Mouse (Mus musculus) liver, embryonic 12.5 days (tissue): Measurements from ENCODE around the gene Iqcf1. TPM values are rescaled to one million over a fixed set of nuclear protein-coding genes. Genes with fewer than 3 reads are reported as not detected.
"Not testable (repeated sequence)": the region's sequence is repeated elsewhere in the genome, so short reads cannot be mapped to it uniquely, and the experiment has no call there.

Experiments used
- ATAC-seq: fragments of 200-750 bp; cut with Nextera tagmentation; 2 replicates; pipeline ENCODE4 v1.8.0; 2017; ENCODE audit warnings: moderate number of reproducible peaks, mild to moderate bottlenecking, moderate library complexity
- H3K27ac ChIP-seq: fragments of 300-500 bp; sonication (generic); 2 replicates; pipeline ENCODE4 v1.5.1; 2016; ENCODE audit warnings: mild to moderate bottlenecking
- H3K27me3 ChIP-seq: fragments of 300-500 bp; sonication (generic); replicated peaks from 2 replicates; pipeline ENCODE4 v1.6.1; 2016; ENCODE audit warnings: mild to moderate bottlenecking, moderate library complexity
- H3K36me3 ChIP-seq: fragments of 300-500 bp; sonication (generic); 2 replicates; pipeline ENCODE4 v1.6.1; 2016; ENCODE audit warnings: mild to moderate bottlenecking, moderate library complexity
- H3K4me1 ChIP-seq: fragments of 300-500 bp; sonication (generic); 2 replicates; pipeline ENCODE4 v1.6.1; 2016
- H3K4me2 ChIP-seq: fragments of 300-500 bp; sonication (generic); 2 replicates; pipeline ENCODE4 v1.6.1; 2016; ENCODE audit warnings: mild to moderate bottlenecking, moderate library complexity
- H3K4me3 ChIP-seq: fragments of 300-500 bp; sonication (generic); 2 replicates; pipeline ENCODE4 v1.5.1; 2016; ENCODE audit warnings: mild to moderate bottlenecking, moderate library complexity
- H3K9ac ChIP-seq: fragments of 300-500 bp; sonication (generic); 2 replicates; pipeline ENCODE4 v1.6.1; 2016; ENCODE audit warnings: mild to moderate bottlenecking, moderate library complexity
- H3K9me3 ChIP-seq: fragments of 300-500 bp; sonication (generic); replicated peaks from 2 replicates; pipeline ENCODE4 v1.6.1; 2016; ENCODE audit warnings: mild to moderate bottlenecking, moderate library complexity
- WGBS: fragments of 180-500 bp; shearing (Covaris S2); methylation state at CpG from one replicate; pipeline ENCODE4 v1.1.7; 2016; ENCODE audit not compliant: insufficient replicate concordance; 5-methylcytosine and 5-hydroxymethylcytosine counted together
- polyA plus RNA-seq: library from polyadenylated mRNA; unstranded; fragments of >200 nt; fragmentation: Nextera tagmentation; extraction: Ambion mirVana; gene quantifications from 2 replicates; pipeline ENCODE4 v1.2.1, GENCODE M21; 2016

Gene Iqcf1
- polyA plus RNA-seq, 1 experiment from 2014 or later: not detected

- peaks cover 45% of the 10 kb centered on the region for H3K4me1 ChIP-seq
Observed at GRCm38 (mm10) chr9:106476002-106476923, 23.5 kb upstream of the Iqcf1 start.

GRCm38 (mm10) chr9:106476924-106477484 lies 22.8 kb upstream of the Iqcf1 start, which contains the start of gene Parp3:
Parp3 (minus strand) TSS chr9:106476949.
- Histone ChIP-seq H3K27me3 (no peaks in the 10 kb centered on the region), H3K27ac (peak within 1 kb of the TSS; percentile 4; the same call in 1 of the 2 replicates), H3K9me3 (no peaks in the 10 kb centered on the region), H3K4me1 (peaks cover 45% of the 10 kb centered on the region), H3K4me2 (peak within 1 kb of the TSS; percentile 85), H3K9ac (peak within 1 kb of the TSS; percentile 61), H3K4me3 (peak within 1 kb of the TSS; percentile 69), H3K36me3 (peaks cover 33% of the 10 kb centered on the region)
- peak; percentile 97 for ATAC-seq
- under 1% methylated on average over 41 of the region's 41 CpGs for WGBS

More at GRCm38 (mm10) chr9:106476002-106476923, 23.5 kb upstream of the Iqcf1 start:
- Histone ChIP-seq H3K9me3 (no peaks in the 10 kb centered on the region), H3K27me3 (0 out of 2 replicates have a peak, but pooled peaks cover under 1% of the 10 kb centered on the region), H3K36me3 (peaks cover 25% of the 10 kb centered on the region), H3K9ac (no peak overlapping the region), H3K4me3 (peak overlapping the region; percentile 8; the same call in 1 of the 2 replicates), H3K27ac (peak overlapping the region; percentile 4; the same call in 1 of the 2 replicates), H3K4me2 (peak overlapping the region; percentile 85)
- WGBS: 13% methylated on average over 16 of the region's 16 CpGs
- ATAC-seq: peak; percentile 4

DNA sequence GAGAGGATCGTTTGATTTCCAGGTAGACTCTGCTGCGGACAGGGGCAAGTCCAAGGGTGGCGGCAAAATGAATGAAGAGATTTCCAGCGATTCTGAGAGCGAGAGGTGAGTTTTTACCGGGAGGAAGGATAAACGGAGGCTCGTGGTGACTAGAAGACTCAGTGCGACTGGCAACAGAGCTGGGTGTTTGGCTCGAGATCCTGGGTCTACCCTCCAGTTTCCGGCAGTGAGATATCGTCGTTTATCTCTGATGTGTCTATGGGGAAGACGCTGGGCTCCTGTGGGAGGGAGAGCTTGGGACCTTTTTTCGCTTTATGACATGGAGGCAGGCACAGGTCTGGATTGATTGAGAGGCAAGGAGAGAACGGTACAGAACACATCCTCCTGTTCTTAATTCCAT lies 22.1 kb upstream of the Iqcf1 start:
- ATAC-seq: no peak
- no peaks in the 10 kb centered on the region for H3K9me3 ChIP-seq
- peak overlapping the region; percentile 61 for H3K9ac ChIP-seq
- H3K36me3 ChIP-seq: peaks cover 39% of the 10 kb centered on the region
- peak overlapping the region; percentile 69 for H3K4me3 ChIP-seq
- H3K27me3 ChIP-seq: no peaks in the 10 kb centered on the region
- H3K4me2 ChIP-seq: peak overlapping the region; percentile 85
- 1% methylated on average over 16 of the region's 16 CpGs for WGBS
- H3K27ac ChIP-seq: no peak overlapping the region
- peaks cover 45% of the 10 kb centered on the region for H3K4me1 ChIP-seq

DNA sequence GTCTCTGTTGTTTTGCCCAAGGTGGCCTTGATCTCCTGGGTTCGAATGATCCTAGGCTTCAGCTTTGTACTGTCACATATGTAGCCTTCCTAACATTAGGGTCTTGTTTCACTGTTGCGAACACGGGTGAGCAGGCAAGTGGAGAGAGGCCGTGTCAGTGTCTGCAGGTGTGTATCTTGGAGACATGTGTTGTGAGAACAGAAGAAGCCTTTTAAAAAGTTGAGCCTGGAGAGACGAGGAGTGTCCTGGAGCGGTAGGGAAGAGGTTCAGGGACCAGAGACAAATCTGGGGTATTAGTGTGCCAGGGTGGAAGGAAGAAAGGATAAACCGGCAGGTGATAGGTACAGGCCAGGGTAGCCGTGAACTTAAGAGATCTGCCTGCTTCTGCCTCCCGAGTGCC lies 21.7 kb upstream of the Iqcf1 start:
- no peaks in the 10 kb centered on the region for H3K27me3 ChIP-seq
- H3K9me3 ChIP-seq: no peaks in the 10 kb centered on the region
- peak overlapping the region; percentile 85 for H3K4me2 ChIP-seq
- H3K36me3 ChIP-seq: peaks cover 44% of the 10 kb centered on the region
- WGBS: 59% methylated on average over 9 of the region's 9 CpGs
- ATAC-seq: no peak
- H3K9ac ChIP-seq: peak overlapping the region; percentile 61
- H3K27ac ChIP-seq: no peak overlapping the region
- peak overlapping the region; percentile 69 for H3K4me3 ChIP-seq
- H3K4me1 ChIP-seq: peaks cover 45% of the 10 kb centered on the region

DNA sequence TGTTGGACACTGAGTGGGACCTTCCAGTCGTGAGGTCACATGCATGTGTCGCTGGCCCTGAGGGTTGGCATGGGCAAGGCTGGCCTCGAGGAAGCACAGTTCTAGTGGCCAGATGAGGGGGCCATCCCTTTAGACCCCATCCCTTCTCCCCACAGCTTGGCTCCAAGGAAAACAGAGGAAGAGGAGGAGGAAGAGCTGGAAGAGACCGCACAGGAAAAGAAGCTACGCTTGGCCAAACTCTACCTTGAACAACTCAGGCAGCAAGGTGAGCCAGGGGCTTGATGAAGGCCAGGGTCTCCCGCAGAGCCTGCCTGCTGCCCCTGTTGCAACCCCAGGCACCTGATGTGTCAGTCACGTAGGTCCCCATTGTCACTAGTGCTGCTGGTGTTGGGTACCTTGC lies 19.2 kb upstream of the Iqcf1 start:
- Histone ChIP-seq H3K27me3 (no peaks in the 10 kb centered on the region), H3K4me2 (no peak overlapping the region), H3K36me3 (peaks cover 68% of the 10 kb centered on the region), H3K4me3 (no peak overlapping the region), H3K4me1 (peaks cover 27% of the 10 kb centered on the region), H3K9ac (no peak overlapping the region), H3K9me3 (no peaks in the 10 kb centered on the region), H3K27ac (no peak overlapping the region)
- 82% methylated on average over 7 of the region's 7 CpGs for WGBS
- no peak for ATAC-seq

DNA sequence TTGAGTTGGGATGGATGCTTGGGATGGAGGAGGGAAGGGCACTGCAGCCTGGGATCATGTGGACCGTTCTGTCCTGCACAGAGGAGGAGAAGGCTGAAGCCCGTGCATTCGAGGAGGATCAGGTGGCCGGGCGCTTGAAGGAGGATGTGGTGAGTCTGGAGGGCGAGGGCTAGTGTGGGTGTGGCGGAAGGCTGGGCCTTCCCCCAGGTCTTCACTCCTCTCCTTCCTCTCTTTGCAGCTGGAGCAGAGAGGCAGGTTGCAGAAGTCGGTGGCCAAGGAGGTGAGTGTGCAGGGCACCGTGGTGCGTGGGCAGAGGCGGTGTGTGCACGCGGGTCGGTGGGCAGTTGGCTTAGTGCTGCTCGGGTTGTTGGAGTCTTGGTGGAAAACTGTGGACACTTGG lies 18.7 kb upstream of the Iqcf1 start:
- peaks cover 21% of the 10 kb centered on the region for H3K4me1 ChIP-seq
- ATAC-seq: no peak
- 81% methylated on average over 15 of the region's 15 CpGs for WGBS
- H3K27ac ChIP-seq: no peak overlapping the region
- H3K9ac ChIP-seq: no peak overlapping the region
- no peaks in the 10 kb centered on the region for H3K9me3 ChIP-seq
- no peaks in the 10 kb centered on the region for H3K27me3 ChIP-seq
- H3K36me3 ChIP-seq: peaks cover 74% of the 10 kb centered on the region
- H3K4me2 ChIP-seq: no peak overlapping the region
- H3K4me3 ChIP-seq: no peak overlapping the region

- Histone ChIP-seq H3K9ac (no peak overlapping the region), H3K36me3 (peaks cover 76% of the 10 kb centered on the region), H3K27ac (no peak overlapping the region), H3K4me3 (no peak overlapping the region), H3K4me1 (peaks cover 15% of the 10 kb centered on the region), H3K4me2 (no peak overlapping the region), H3K27me3 (no peaks in the 10 kb centered on the region), H3K9me3 (no peaks in the 10 kb centered on the region)
- 86% methylated on average over 13 of the region's 13 CpGs for WGBS
- no peak for ATAC-seq
Observed at GRCm38 (mm10) chr9:106481676-106482075, 18.1 kb upstream of the Iqcf1 start.

GRCm38 (mm10) chr9:106482578-106483115 lies 17.1 kb upstream of the Iqcf1 start:
- H3K4me2 ChIP-seq: no peak overlapping the region
- peaks cover 76% of the 10 kb centered on the region for H3K36me3 ChIP-seq
- H3K27ac ChIP-seq: no peak overlapping the region
- H3K4me1 ChIP-seq: peaks cover 10% of the 10 kb centered on the region
- H3K4me3 ChIP-seq: no peak overlapping the region
- WGBS: 77% methylated on average over 17 of the region's 17 CpGs
- ATAC-seq: no peak
- no peak overlapping the region for H3K9ac ChIP-seq
- H3K27me3 ChIP-seq: no peaks in the 10 kb centered on the region
- no peaks in the 10 kb centered on the region for H3K9me3 ChIP-seq

DNA sequence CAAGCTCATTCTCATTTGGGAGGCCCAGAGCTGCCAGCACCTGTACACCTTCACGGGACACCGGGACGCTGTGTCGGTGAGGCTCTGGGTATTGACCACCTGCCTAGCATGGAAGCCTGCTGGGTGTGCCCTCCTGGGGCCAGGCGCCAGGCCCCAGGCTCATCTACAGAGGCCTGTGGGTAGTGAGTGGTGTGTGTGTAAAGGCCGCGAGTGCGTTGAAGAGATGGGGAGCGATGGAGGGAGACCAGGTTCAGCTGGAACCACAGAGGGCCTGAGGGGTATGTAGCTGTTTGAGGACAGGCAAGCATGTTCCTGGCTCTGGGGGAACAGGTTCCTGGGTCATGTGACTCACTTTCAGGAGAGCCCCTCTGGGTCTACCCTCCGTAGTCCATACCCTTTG lies 16.6 kb upstream of the Iqcf1 start:
- Histone ChIP-seq H3K4me1 (peaks cover 6% of the 10 kb centered on the region), H3K27me3 (no peaks in the 10 kb centered on the region), H3K4me2 (no peak overlapping the region), H3K4me3 (no peak overlapping the region), H3K36me3 (peaks cover 76% of the 10 kb centered on the region), H3K9me3 (no peaks in the 10 kb centered on the region), H3K27ac (no peak overlapping the region), H3K9ac (no peak overlapping the region)
- ATAC-seq: no peak
- WGBS: 91% methylated on average over 10 of the region's 10 CpGs

DNA sequence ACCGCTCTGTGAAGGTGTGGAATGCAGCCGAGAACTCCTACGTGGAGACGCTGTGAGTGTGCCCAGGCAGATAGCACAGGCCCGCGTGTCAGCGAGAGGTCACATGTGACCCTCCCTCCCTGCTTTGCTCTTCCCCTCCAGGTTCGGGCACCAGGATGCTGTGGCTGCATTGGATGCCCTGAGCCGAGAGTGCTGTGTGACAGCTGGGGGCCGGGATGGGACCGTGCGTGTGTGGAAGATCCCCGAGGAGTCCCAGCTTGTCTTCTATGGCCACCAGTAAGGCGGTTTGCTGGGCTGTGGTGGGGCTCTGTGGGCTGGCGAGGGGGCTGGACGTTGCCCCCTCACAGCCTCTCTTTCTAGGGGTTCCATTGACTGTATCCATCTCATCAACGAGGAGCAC lies 16.2 kb upstream of the Iqcf1 start:
- peaks cover 76% of the 10 kb centered on the region for H3K36me3 ChIP-seq

DNA sequence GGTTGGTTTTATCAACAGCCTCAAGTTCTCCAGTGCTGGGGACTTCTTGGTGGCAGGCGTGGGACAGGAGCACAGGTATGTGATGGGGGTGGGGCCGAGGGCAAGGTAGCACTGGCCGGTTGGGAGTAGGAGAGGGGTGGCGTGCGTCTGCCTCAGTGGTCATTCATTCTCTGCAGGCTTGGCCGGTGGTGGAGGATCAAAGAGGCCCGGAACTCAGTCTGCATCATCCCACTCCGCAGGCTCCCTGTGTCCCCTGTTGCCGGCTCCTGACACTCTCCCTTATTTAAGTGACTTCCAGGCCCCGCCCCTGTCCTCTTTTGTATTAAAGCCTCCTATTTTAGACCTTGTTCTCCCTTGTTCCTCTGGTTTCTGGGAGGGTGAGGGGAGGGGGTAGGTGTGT lies 14.7 kb upstream of the Iqcf1 start:
- no peak for ATAC-seq
- Histone ChIP-seq H3K27ac (no peak overlapping the region), H3K27me3 (no peaks in the 10 kb centered on the region), H3K36me3 (peaks cover 62% of the 10 kb centered on the region), H3K4me3 (no peak overlapping the region), H3K9ac (no peak overlapping the region), H3K4me2 (no peak overlapping the region), H3K9me3 (no peaks in the 10 kb centered on the region), H3K4me1 (no peaks in the 10 kb centered on the region)
- 74% methylated on average over 10 of the region's 10 CpGs for WGBS

More for the DNA sequence above, 16.2 kb upstream of the Iqcf1 start:
- WGBS: 85% methylated on average over 17 of the region's 17 CpGs
- H3K27me3 ChIP-seq: no peaks in the 10 kb centered on the region
- H3K4me1 ChIP-seq: peaks cover under 1% of the 10 kb centered on the region
- H3K4me2 ChIP-seq: no peak overlapping the region
- H3K9me3 ChIP-seq: no peaks in the 10 kb centered on the region
- H3K9ac ChIP-seq: no peak overlapping the region
- H3K4me3 ChIP-seq: no peak overlapping the region
- H3K27ac ChIP-seq: no peak overlapping the region
- ATAC-seq: no peak

GRCm38 (mm10) chr9:106487602-106488001 lies 12.2 kb upstream of the Iqcf1 start:
- H3K4me2 ChIP-seq, H3K27ac ChIP-seq, ATAC-seq, H3K9ac ChIP-seq, H3K27me3 ChIP-seq, H3K9me3 ChIP-seq, H3K4me3 ChIP-seq, H3K4me1 ChIP-seq: not testable (repeated sequence)
- H3K36me3 ChIP-seq: peaks cover 37% of the 10 kb centered on the region
- WGBS: 76% methylated on average over 6 of the region's 6 CpGs
